Mouse (Mus musculus) hindbrain, embryonic 15.5 days (tissue): ENCODE measurements around the gene Sh3bp1. TPM values are rescaled to one million over a fixed set of nuclear protein-coding genes. Genes with fewer than 3 reads are reported as not detected.

Source experiments
- ATAC-seq: fragments of 200-750 bp; cut with Nextera tagmentation; 2 replicates; pipeline ENCODE4 v1.8.0; 2017; ENCODE audit warnings: low read depth, moderate number of reproducible peaks, moderate TSS enrichment; ENCODE audit not compliant: low FRiP score
- H3K27ac ChIP-seq: fragments of 300-500 bp; sonication (generic); replicated peaks from 2 replicates; pipeline ENCODE4 v1.5.1; 2015; ENCODE audit warnings: mild to moderate bottlenecking, inconsistent platforms
- H3K27me3 ChIP-seq: fragments of 300-500 bp; sonication (generic); 2 replicates; pipeline ENCODE4 v1.6.1; 2015; ENCODE audit warnings: control low read depth, inconsistent platforms
- H3K36me3 ChIP-seq: fragments of 300-500 bp; sonication (generic); 2 replicates; pipeline ENCODE4 v1.6.1; 2015; ENCODE audit warnings: control low read depth, inconsistent platforms
- H3K4me1 ChIP-seq: fragments of 300-500 bp; sonication (generic); replicated peaks from 2 replicates; pipeline ENCODE4 v1.6.1; 2015; ENCODE audit warnings: control low read depth, inconsistent platforms
- H3K4me2 ChIP-seq: fragments of 300-500 bp; sonication (generic); 2 replicates; pipeline ENCODE4 v1.6.1; 2015; ENCODE audit warnings: moderate library complexity, mild to moderate bottlenecking, inconsistent platforms
- H3K4me3 ChIP-seq: fragments of 300-500 bp; sonication (generic); 2 replicates; pipeline ENCODE4 v1.5.1; 2015; ENCODE audit warnings: mild to moderate bottlenecking, inconsistent platforms
- H3K9ac ChIP-seq: fragments of 300-500 bp; sonication (generic); 2 replicates; pipeline ENCODE4 v1.6.1; 2015; ENCODE audit warnings: inconsistent platforms
- H3K9me3 ChIP-seq: fragments of 300-500 bp; sonication (generic); 2 replicates; pipeline ENCODE4 v1.6.1; 2016; ENCODE audit warnings: control low read depth, inconsistent platforms
- WGBS: fragments of 180-500 bp; shearing (Covaris S2); methylation state at CpG from one replicate; pipeline ENCODE4 v1.1.7; 2015; 5-methylcytosine and 5-hydroxymethylcytosine counted together
- polyA plus RNA-seq: library from polyadenylated mRNA; unstranded; fragments of >200 nt; fragmentation: Nextera tagmentation; extraction: Ambion mirVana; gene quantifications from 2 replicates; pipeline ENCODE4 v1.2.1, GENCODE M21; 2015

Sh3bp1 gene
- polyA plus RNA-seq, 1 experiment from 2014 or later, result 4.2 TPM

DNA sequence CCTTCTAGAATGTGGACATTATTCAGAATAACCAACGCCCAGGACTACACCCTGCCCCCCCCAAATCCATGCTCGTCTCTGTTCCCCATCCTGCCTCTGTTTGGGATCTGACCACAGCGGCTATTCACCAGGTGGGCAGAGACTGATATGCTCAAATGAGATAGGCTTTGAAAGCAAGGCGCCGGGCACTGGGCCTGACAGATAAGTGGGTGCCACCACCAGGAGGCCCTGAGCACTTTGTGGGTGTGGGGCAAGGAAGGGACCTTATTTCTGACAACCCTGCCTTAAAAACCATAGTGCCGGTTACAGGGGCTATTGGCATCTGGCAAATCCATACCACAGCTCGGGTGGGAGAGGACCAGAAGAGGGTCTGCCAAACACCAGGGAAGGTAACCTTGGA lies 23.1 kb downstream of the Sh3bp1 start:
- no peak for ATAC-seq
- 89% methylated on average over 7 of the region's 7 CpGs for WGBS
- H3K4me2 ChIP-seq, result no peak overlapping the region
- peaks cover 8% of the 10 kb centered on the region; the same call in 1 of the 2 replicates for H3K27me3 ChIP-seq
- no peak overlapping the region for H3K9ac ChIP-seq
- H3K27ac ChIP-seq, result no peak overlapping the region
- peaks cover 7% of the 10 kb centered on the region; the same call in 1 of the 2 replicates for H3K36me3 ChIP-seq
- H3K4me1 ChIP-seq, result peaks cover 22% of the 10 kb centered on the region
- no peaks in the 10 kb centered on the region for H3K9me3 ChIP-seq
- H3K4me3 ChIP-seq, result no peak overlapping the region

GRCm38 (mm10) chr15:78923585-78923984 lies 24.0 kb downstream of the Sh3bp1 start:
- Histone ChIP-seq H3K9me3 (no peaks in the 10 kb centered on the region), H3K36me3 (peaks cover 7% of the 10 kb centered on the region; the same call in 1 of the 2 replicates), H3K27ac (no peak overlapping the region), H3K4me1 (peaks cover 26% of the 10 kb centered on the region), H3K27me3 (peaks cover 10% of the 10 kb centered on the region; the same call in 1 of the 2 replicates), H3K4me3 (no peak overlapping the region), H3K4me2 (no peak overlapping the region), H3K9ac (no peak overlapping the region)
- WGBS, result 74% methylated on average over 6 of the region's 6 CpGs
- ATAC-seq, result no peak

DNA sequence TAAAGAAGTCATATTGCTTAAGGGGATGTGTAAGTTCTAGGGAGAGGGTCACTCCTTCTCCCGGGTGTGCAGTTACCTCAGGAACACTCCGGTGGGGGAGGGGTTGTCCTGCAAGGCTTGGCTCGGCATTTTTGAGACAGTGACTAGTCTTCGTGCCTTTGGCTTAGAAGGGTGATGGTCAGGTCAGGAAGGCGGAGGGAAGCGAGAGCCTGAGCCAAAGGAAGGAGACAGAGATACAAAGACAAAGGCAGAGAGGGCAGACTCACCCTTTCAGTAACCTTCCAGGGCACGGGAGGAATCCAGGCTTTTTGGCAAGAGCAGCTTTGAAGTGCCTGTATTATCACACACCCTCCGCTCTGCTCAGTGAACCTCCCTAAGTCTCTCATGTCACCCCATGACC lies 25.6 kb downstream of the Sh3bp1 start:
- Histone ChIP-seq H3K9me3 (no peaks in the 10 kb centered on the region), H3K27me3 (peaks cover 10% of the 10 kb centered on the region; the same call in 1 of the 2 replicates), H3K4me2 (no peak overlapping the region), H3K4me3 (no peak overlapping the region), H3K36me3 (no peaks in the 10 kb centered on the region), H3K4me1 (peaks cover 26% of the 10 kb centered on the region), H3K27ac (0 out of 2 replicates have a peak overlapping the region, but pooled peaks have one; percentile 52), H3K9ac (no peak overlapping the region)
- no peak for ATAC-seq
- 35% methylated on average over 8 of the region's 8 CpGs for WGBS

DNA sequence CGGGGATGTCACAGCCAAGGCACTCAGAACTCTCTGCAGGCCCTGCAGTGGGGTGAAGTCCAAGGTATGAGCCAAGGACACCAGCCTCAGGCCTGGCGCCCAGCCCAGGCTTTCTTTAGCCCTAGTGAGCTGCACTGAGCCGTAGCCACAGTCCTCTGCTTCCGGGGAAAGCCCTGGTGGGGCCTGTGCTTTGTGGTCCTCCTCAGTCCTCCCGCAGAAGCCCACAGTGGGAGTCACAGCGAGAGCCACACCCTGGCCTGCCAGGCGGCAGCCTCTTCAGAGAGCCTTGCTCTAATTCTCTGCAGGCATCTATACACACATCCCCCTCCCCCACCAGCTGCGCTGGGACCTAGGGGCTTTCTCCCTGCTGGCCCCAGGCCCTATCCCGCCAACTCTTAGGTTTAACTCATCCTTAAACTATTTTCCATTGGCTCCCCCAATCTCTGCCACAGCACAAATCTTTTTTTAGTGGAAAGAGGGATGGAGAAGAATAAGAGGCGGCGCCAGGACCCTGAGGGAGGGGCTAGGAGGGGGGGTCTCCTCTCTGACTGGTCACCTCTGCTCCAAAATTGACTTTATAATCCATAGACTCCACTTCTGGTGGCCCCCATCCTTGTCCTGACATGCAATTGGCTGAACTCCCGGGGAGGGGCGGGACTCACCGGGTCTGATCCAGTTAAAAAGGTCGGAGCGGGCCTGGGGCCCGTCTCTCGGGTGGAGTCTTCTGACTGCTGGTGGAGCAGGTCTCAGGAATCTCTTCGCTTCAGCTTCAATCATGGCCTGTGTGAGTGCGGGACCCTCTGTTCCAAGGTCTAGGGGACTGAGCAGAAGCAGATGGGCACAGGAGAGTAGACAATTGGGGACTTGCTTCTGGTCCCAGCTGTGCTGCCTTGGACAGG lies 26.7 kb downstream of the Sh3bp1 start, which contains the start of gene Lgals1:
Gene Lgals1, plus strand, starts transcription at position 705 of the 899 bp plus-strand sequence.
- Histone ChIP-seq H3K27me3 (peaks cover 10% of the 10 kb centered on the region; the same call in 1 of the 2 replicates), H3K4me2 (peak within 1 kb of the TSS; percentile 57), H3K4me1 (peaks cover 26% of the 10 kb centered on the region), H3K9me3 (no peaks in the 10 kb centered on the region), H3K9ac (no peak within 1 kb of the TSS; the same call in 1 of the 2 replicates), H3K27ac (peak within 1 kb of the TSS; percentile 52; the same call in 1 of the 2 replicates), H3K36me3 (no peaks in the 10 kb centered on the region), H3K4me3 (peak within 1 kb of the TSS; percentile 31)
- peak; percentile 65 for ATAC-seq
- WGBS, result 8% methylated on average over 20 of the region's 20 CpGs

DNA sequence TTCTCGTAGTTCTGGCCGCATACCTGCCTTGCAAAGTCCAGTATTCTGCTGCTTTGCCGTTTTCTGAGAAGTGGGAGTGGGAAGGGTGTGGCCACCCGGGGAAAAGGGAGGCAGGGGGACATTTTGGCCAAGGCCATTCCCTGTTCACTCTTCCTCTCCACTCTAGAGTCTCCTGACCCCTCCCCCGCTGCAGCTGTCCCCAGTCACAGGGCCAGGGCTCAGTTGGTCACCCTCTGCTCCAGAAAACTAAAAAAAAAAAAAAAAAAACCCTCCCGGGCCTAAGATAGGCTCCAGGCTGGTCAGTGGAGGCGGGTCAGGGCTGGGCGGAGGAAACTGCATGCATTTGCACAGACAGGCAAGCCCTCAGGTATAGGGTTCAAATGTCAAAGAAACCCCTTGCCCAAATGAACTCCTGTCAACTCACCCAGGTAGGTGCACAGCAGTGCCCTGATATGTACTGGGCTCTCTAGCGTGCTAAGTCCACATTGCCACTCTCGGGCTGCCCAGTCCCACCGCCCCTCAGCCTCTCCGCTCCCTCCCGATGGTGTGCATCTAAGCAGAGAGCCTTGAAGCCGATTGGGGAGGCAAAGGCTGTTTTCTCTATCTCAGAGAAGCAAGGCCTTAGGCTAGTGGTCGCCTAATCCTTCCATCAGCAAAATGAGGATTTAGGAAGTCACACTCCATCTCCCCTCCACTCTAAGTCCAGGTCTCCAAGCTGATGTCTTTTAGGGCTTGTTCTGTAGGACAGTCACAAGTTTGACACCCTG lies 27.6 kb downstream of the Sh3bp1 start:
- no peaks in the 10 kb centered on the region for H3K36me3 ChIP-seq
- H3K4me1 ChIP-seq, result peaks cover 26% of the 10 kb centered on the region
- peak overlapping the region; percentile 31 for H3K4me3 ChIP-seq
- H3K4me2 ChIP-seq, result peak overlapping the region; percentile 57
- H3K27me3 ChIP-seq, result peaks cover 10% of the 10 kb centered on the region; the same call in 1 of the 2 replicates
- H3K9me3 ChIP-seq, result no peaks in the 10 kb centered on the region
- ATAC-seq, result no peak
- 28% methylated on average over 15 of the region's 15 CpGs for WGBS
- 0 out of 2 replicates have a peak overlapping the region, but pooled peaks have one; percentile 5 for H3K9ac ChIP-seq
- no peak overlapping the region for H3K27ac ChIP-seq

- ATAC-seq, result no peak
- under 1% methylated on average over 28 of the region's 35 CpGs for WGBS
Measured at GRCm38 (mm10) chr15:78927788-78928457, 28.4 kb downstream of the Sh3bp1 start.

GRCm38 (mm10) chr15:78928539-78928938 lies 29.0 kb downstream of the Sh3bp1 start:
- Histone ChIP-seq H3K27me3 (peaks cover 10% of the 10 kb centered on the region; the same call in 1 of the 2 replicates), H3K36me3 (no peaks in the 10 kb centered on the region), H3K9me3 (no peaks in the 10 kb centered on the region), H3K4me1 (peaks cover 26% of the 10 kb centered on the region), H3K9ac (no peak overlapping the region), H3K27ac (no peak overlapping the region), H3K4me2 (peak overlapping the region; percentile 57), H3K4me3 (0 out of 2 replicates have a peak overlapping the region, but pooled peaks have one; percentile 31)
- ATAC-seq, result no peak
- WGBS, result 50% methylated on average over 8 of the region's 8 CpGs

More at GRCm38 (mm10) chr15:78927788-78928457, 28.4 kb downstream of the Sh3bp1 start:
- Histone ChIP-seq H3K9me3 (no peaks in the 10 kb centered on the region), H3K27ac (no peak overlapping the region), H3K9ac (peak overlapping the region; percentile 5; the same call in 1 of the 2 replicates), H3K36me3 (no peaks in the 10 kb centered on the region), H3K4me1 (peaks cover 26% of the 10 kb centered on the region), H3K4me3 (peak overlapping the region; percentile 31), H3K27me3 (peaks cover 10% of the 10 kb centered on the region; the same call in 1 of the 2 replicates), H3K4me2 (peak overlapping the region; percentile 57)

DNA sequence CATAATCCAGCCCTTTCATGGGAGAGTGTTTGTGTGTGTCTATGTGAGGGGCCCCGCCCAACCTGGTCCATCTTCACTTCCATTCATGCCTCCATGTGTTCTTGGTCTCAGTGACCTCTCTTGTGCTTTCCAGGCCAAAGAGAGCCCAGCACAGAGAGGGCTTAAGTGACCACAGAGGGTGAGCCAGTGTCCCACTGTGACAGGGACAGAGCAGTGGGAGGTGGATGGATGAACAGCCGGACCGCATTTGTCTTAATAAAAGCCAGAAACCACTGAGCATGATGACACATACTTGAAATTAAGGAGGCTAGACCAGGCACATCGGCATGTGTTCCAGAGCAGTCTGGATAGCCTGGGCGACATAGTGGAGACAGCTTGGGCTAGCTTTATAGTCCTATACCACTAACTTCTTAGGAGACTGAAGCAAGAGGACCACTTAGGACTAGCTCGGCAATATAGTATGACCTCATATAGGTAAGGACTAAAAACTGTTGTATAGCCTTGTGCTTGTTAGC lies 30.7 kb downstream of the Sh3bp1 start:
- WGBS, result 92% methylated on average over 6 of the region's 6 CpGs
- ATAC-seq, result no peak

GRCm38 (mm10) chr15:78930801-78931426 lies 31.3 kb downstream of the Sh3bp1 start:
- no peaks in the 10 kb centered on the region for H3K36me3 ChIP-seq
- H3K4me1 ChIP-seq, result peaks cover 27% of the 10 kb centered on the region
- no peaks in the 10 kb centered on the region for H3K9me3 ChIP-seq
- ATAC-seq, result no peak
- H3K27me3 ChIP-seq, result peaks cover 10% of the 10 kb centered on the region; the same call in 1 of the 2 replicates
- no peak overlapping the region for H3K4me2 ChIP-seq
- no peak overlapping the region for H3K4me3 ChIP-seq
- no peak overlapping the region for H3K9ac ChIP-seq
- 91% methylated on average over 7 of the region's 7 CpGs for WGBS
- no peak overlapping the region for H3K27ac ChIP-seq

More for the DNA sequence above, 30.7 kb downstream of the Sh3bp1 start:
- Histone ChIP-seq H3K4me1 (peaks cover 26% of the 10 kb centered on the region), H3K4me3 (no peak overlapping the region), H3K4me2 (no peak overlapping the region), H3K9ac (no peak overlapping the region), H3K9me3 (no peaks in the 10 kb centered on the region), H3K36me3 (no peaks in the 10 kb centered on the region), H3K27me3 (peaks cover 10% of the 10 kb centered on the region; the same call in 1 of the 2 replicates), H3K27ac (no peak overlapping the region)

- H3K36me3 ChIP-seq, result no peaks in the 10 kb centered on the region
- no peaks in the 10 kb centered on the region for H3K9me3 ChIP-seq
- ATAC-seq, result no peak
- no peak overlapping the region for H3K9ac ChIP-seq
- WGBS, result 34% methylated on average over 3 of the region's 3 CpGs
- H3K4me3 ChIP-seq, result no peak overlapping the region
- peaks cover 26% of the 10 kb centered on the region for H3K4me1 ChIP-seq
- no peak overlapping the region for H3K4me2 ChIP-seq
- H3K27ac ChIP-seq, result no peak overlapping the region
- peaks cover 10% of the 10 kb centered on the region; the same call in 1 of the 2 replicates for H3K27me3 ChIP-seq
Measured at GRCm38 (mm10) chr15:78931577-78931976, 32.0 kb downstream of the Sh3bp1 start.
